Mouse (Mus musculus): ENCODE data around the gene Prdm11.
A peak's percentile ranks its signal among the peaks of the same experiment; 100 is the strongest.

Gene Prdm11

DNA sequence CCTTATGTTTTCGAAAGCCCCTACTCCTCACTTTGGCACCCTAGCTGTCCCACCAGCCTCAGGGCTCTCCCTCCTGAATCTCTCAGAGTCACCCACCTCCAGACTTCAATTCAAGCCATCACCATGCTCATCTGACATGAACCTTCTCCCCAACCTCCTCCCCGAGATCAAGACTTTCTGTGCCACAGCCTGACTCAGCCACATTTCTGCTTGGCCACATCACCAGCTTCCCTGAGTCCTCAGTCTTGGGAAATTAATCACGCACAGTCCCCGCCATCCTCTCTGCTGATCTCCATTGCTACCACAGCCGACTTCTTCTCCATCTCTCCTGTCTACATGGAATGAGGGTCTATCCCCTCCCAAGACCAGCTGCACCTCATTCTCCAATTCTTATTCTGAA lies 34.5 kb downstream of the Prdm11 start:
- DNase-seq = no peak

DNA sequence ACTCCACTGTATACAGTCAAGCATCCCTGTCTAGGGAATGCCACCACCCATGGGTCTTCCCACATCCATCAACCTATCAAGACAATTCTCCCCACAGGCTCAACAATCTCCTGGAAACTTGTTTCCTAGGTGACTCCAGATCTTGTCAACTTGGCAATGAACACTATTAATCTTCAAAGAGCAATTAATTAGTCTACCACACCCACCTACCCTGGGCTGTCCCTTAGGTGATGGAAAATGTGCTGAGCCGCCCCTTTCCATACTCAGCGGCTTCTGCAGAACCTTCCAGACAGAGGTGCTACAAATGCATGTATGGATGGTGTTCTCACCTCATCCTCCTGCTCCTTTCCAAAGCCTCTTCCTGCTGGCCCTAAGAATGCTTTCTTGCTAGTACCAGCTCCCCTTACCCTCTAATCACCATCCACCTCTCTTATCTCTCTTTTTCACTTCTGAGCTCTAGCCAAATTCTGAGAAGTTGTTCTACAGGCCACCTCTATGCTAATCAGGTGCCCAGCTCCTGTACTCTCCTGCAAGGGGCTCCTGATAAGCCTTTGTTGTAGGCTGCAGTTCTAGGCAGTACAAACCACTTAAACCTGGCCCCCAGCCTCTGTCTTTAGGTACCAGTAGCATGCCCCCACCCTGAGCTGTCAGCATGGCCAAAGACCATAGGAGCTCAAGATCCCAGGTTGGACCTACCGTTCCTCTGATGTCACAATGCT lies 37.8 kb downstream of the Prdm11 start:
- no peak for DNase-seq

- no peak for DNase-seq
Observed at GRCm38 (mm10) chr2:93005028-93005427, 40.9 kb downstream of the Prdm11 start.

DNA sequence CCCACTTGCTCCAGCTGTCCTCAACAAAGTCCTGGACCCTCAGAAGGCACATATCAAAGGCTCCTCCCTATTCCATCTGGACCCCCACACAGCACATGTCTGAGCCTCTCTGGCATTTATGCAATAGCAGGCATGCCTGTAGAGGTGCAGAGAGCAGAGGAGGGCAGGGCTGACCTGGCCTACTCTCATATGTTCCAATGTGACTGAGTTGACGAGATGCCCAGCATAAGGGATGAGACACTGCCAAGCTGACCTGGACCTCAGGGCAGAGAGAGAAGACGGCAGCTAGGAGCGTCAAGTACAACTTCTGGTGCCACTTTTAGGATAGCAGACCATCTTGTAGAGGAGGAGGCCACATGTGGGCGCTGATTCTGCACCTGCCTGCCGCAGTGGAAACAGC lies 54.0 kb downstream of the Prdm11 start:
- no peak for DNase-seq

DNA sequence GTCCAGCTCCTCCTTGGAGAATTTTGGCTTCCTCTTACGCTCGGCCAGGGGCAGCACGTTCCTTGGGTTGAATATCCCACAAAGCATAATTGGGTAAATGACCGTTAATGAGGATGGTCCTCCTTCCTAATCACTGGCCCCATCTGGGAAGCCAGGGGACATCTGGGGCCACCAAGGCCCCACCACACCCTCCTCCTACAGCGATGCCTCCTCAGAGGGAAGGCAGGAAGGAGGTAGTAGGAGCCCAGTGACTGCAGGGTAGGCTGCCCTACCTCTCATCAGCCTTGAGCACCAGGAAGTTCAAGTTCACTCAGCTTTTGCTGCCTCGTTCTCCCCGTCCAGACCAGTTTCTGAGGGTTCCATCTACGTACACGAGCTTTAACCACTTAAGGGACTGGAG lies 56.4 kb downstream of the Prdm11 start:
- no peak for DNase-seq

GRCm38 (mm10) chr2:92987901-92988631 lies 57.9 kb downstream of the Prdm11 start:
- peak; percentile 86 for DNase-seq

DNA sequence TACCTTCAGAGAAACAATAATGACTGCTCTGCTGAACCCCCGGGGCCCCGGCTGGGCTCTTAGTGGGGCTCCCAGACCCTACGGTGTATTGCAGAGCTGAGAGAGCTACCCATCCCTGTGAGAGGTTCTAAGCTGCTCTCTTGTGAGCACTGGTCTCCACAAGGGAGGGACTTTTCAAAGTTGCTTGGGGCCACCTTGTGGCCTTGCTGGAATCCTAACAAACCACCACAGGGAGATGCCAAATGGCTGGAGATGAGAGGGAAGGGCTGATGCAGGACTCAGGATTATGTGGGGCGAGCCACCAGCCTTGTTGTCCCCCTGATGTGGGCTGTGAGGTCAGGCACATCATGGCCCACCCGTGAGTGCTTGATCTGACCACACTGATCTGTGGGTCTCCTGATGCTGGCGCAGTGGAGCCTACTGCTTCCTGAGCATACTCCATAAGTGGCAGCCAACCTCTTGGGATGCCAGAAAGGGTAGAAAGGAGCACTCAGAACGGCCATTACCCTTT lies 58.8 kb downstream of the Prdm11 start:
- no peak for DNase-seq

DNA sequence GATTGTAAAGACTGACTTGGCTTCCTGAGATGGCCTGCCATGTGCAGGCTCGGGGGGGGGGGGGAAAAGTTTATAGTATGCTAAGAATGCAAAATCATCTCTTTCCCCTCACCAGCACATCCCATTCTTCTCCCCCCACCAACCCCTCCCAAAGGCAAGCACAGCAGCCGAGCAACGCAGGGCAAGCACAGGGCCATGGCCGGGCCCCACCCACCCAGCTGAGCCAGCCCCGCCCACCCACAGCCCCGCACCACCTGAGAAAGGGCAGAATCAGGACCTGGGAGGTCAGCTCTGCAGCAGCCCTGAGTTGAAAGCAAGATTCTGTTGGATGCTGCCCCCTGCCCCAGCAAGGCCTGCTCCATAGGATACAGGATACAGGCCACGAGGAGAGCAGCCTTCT lies 60.4 kb downstream of the Prdm11 start:
- DNase-seq = no peak

GRCm38 (mm10) chr2:92985171-92985570 lies 60.8 kb downstream of the Prdm11 start:
- no peak for DNase-seq

DNA sequence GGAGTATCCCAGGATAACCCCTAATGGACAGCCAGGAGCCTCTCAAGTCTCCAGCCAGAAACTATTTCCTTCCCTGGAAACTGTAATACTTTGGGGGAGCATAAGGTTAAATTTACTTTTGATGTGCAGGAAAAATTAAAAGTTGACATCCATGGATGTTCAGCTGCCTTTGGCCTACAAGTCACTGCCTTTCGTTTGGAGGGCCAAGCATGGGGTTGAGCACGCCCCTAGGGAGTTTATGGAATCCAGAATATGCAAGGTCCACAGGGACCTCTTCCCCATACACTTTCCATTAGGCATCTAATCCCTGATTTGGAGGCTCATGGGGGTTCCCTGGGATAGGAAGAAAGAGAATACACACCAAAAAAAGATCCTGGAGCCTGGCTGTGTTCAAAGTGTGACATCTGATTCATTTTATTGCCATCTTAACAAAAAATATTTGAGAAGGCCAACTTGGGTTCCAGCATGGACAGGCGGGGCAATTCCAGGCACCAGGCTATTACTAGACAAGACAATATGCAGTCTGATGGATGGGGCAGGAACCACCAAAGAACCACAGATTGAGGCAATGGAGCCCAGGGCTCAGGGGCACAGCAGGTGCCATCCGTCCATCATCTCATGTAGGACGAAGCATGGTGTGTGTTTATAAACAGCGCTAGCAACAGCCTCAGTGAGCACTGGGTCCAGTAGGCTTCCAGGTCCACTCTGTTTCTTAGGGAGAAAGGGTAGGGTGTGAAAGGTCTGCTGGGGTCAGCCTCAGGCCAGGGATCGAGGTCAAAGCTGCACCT lies 61.5 kb downstream of the Prdm11 start:
- DNase-seq = no peak

DNA sequence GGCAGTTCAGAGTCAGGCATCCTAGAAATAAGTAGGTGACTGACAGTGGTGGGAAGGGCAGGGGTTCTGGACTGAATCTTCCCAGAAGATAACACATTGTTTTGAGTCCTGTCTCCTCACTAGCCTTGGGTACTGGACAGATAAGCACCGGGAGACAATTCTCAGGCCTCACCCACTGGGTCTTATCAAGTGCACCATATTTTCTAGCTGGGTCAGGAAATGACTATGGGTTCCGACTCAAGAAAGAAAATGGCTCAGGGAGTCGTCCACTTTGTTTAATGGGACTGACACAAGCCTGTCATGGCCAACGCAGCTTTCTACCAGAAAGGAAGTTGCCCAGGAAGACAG lies 62.7 kb downstream of the Prdm11 start:
- no peak for DNase-seq

GRCm38 (mm10) chr2:92982591-92983272 lies 63.2 kb downstream of the Prdm11 start:
- DNase-seq = no peak

DNA sequence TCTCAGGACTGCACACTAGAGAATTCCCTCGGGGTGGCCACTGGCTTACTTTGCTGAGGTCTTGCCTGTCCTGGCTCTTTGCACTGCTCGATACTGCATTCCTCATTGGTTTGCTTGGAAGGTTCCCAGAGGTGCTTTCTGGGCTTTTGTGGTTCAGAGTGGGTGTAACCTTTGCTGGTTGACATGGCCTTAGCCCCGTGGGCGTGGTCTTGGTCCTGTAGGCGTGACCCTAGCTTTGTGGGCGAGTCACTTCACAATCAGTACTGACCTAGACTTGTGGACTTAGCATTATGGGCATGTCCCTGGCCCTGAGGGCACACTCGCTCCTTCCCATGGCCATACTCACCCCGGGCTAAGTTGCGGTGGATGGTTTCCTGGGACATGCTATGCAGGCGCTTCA lies 65.8 kb downstream of the Prdm11 start:
- no peak for DNase-seq

- no peak for DNase-seq
Observed at GRCm38 (mm10) chr2:92975031-92975790, 70.8 kb downstream of the Prdm11 start.

DNA sequence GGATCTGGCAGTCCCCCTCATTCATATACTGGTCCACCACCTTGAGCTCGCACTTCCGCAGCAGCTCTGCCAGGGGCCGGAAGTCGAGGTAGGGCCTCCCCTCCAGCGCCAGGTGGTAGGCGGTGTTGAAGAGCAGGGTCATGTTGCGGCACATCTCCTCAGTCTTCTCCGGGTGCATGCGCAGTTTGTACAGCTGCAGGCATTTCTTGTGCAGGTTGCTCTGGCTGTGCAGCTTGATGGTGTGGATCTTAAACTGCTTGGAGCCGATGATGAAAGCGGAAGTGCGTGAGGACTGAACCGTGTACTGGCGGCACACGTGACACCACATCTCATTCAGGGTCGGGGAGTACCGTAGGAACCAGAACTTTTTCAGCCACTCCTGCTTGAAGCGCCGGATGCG lies 72.3 kb downstream of the Prdm11 start:
- no peak for DNase-seq

- DNase-seq = no peak
Observed at GRCm38 (mm10) chr2:92972071-92972470, 73.9 kb downstream of the Prdm11 start.

GRCm38 (mm10) chr2:92971536-92971935 lies 74.4 kb downstream of the Prdm11 start:
- no peak for DNase-seq

DNA sequence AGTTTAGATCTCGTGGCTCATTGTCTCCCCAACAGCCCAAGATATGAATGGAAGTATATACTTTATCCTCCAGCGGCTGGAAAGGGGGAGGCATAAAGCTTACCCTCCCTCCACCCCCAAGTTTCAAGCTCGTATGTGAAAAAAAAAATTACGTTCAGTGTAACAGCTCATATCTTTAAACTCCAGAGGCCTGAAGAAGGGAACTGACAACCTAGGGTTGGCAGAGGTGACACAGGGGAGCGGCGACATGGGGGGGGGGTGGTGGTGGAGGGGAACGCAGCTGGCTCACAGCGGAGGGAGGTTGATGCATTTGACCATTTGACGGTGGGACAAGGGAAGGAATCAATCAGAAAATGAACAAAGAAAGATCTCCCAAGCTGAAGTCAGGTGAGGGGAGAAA lies 74.9 kb downstream of the Prdm11 start:
- DNase-seq = no peak

GRCm38 (mm10) chr2:92967839-92968166 lies 78.2 kb downstream of the Prdm11 start:
- DNase-seq = no peak

GRCm38 (mm10) chr2:92967032-92967838 lies 78.7 kb downstream of the Prdm11 start:
- peak; percentile 26 for DNase-seq

- DNase-seq = no peak
Observed at GRCm38 (mm10) chr2:92966257-92966656, 79.7 kb downstream of the Prdm11 start.

DNA sequence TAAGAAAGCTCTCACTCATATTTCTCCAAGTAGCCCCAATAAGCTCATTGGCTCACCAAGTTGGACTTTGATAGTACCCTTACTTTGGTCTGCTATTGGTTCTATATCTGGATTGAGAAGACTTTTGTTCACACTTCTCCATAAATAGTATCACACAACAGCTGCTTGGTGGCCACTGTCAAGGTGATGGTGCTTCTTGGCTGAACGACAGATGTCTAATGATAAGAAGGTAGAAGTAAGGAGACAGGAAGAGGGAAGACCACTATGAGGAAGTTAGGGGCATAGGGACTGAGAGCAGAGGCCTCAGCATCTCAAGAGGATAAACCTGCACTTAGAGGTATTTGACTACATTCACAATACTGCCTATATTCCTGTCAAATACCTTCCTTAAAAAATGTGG lies 81.6 kb downstream of the Prdm11 start:
- DNase-seq = no peak
